Mouse (Mus musculus): ENCODE results near the gene Ddhd1.

DNA sequence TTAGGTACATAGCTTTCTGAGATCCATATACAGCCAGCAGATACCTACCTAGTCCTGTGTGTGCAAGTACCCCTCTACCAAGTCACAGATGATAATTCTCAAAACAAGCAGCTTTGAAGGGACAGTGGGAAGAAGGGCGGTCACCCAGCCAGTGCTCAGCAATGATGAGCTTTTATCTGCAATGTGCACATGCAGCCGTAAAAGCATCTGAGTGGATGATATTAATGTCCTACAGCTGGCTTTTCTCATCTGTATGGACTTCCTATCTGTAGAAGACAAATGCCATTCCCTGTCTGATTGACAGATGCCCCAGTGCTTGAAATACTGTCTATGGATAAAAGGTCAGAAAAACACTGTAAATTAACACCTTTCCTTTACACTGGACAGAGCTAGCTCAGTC, 4.2 kb downstream of the Ddhd1 start:
- no peak for TF ChIP-seq CTCF (IDR thresholded peaks at IDR 0.05; ENCODE audit: extremely low read depth, insufficient read length, insufficient replicate concordance, low read depth, low read length)
- TF ChIP-seq POLR2A (IDR thresholded peaks at IDR 0.05; ENCODE audit: low read depth, low read length), result no peak
